In genomic region chr10:80242088-80242487, GRCm38 (mm10) we compare ENCODE assay signal across 12 mouse cellular contexts. TPM values are rescaled to one million over a fixed set of nuclear protein-coding genes. Genes with fewer than 3 reads are reported as not detected.
A peak's percentile ranks its signal among the peaks of the same experiment; 100 is the strongest.
DNase-seq lines count a peak whose midpoint lies in the region; ATAC-seq lines count a peak whose summit lies in the region.
"Had no signal": no experiment of that assay in that cellular context is flagged by ENCODE, and none has a peak within 500 bp of the region (broad histone marks: within the 10 kb centered on the region; RNA-seq: fewer than 3 reads in every experiment).

No protein-coding gene starts in this region.

- peaks cover 76% of the 10 kb centered on the region for H3K36me3 ChIP-seq in heart, embryonic 10.5 days
- peaks cover 78% of the 10 kb centered on the region for H3K36me3 ChIP-seq in embryonic facial prominence, embryonic 13.5 days
- H3K36me3 ChIP-seq in midbrain, embryonic 14.5 days (ENCODE audit: control insufficient read depth, insufficient read depth, low read length), result peaks cover 75% of the 10 kb centered on the region

- 37% methylated on average over 9 of the region's 9 CpGs for WGBS in heart, embryonic 10.5 days
- 78% methylated on average over 9 of the region's 9 CpGs for WGBS in embryonic facial prominence, embryonic 13.5 days
- 30% methylated on average over 9 of the region's 9 CpGs for WGBS in midbrain, embryonic 14.5 days

- H3K27me3 ChIP-seq in heart, embryonic 10.5 days (ENCODE audit: insufficient read depth, poor library complexity, severe bottlenecking), result no peaks in the 10 kb centered on the region
- H3K27me3 ChIP-seq in embryonic facial prominence, embryonic 13.5 days, result no peaks in the 10 kb centered on the region
- H3K27me3 ChIP-seq in midbrain, embryonic 14.5 days (ENCODE audit: control insufficient read depth, insufficient read depth, low read length), result no peaks in the 10 kb centered on the region
- H3K27me3 ChIP-seq: CH12.LX had no signal

- no peaks in the 10 kb centered on the region for H3K9me3 ChIP-seq in heart, embryonic 10.5 days
- no peaks in the 10 kb centered on the region for H3K9me3 ChIP-seq in embryonic facial prominence, embryonic 13.5 days
- no peaks in the 10 kb centered on the region for H3K9me3 ChIP-seq in midbrain, embryonic 14.5 days (ENCODE audit: control insufficient read depth, low read length)
- H3K9me3 ChIP-seq: megakaryocyte, embryonic 14.5 days had no signal

- no peak overlapping the region for H3K4me2 ChIP-seq in embryonic facial prominence, embryonic 13.5 days
- 0 out of 2 replicates have a peak overlapping the region, but pooled peaks have one; percentile 15 for H3K4me2 ChIP-seq in midbrain, embryonic 14.5 days (ENCODE audit: low read length)

- DNase-seq in heart, embryonic 10.5 days (ENCODE audit: low spot score), result no peak
- DNase-seq in heart, adult 11 months, result no peak
- peak; percentile 73 for DNase-seq in left cerebral cortex, postnatal 4 days
- no peak for DNase-seq in left cerebral cortex, postnatal 10 days (ENCODE audit: extremely low spot score in 1 of 2, low spot score in 2 of 2)
- peak; percentile 76 for DNase-seq in midbrain, embryonic 14.5 days
- DNase-seq in thymus, postnatal 14 days, result no peak
- DNase-seq in lung, postnatal 10 days, result no peak
- DNase-seq: gastrocnemius, postnatal 10 days had no signal

- H3K4me3 ChIP-seq in heart, embryonic 10.5 days, result peak overlapping the region; percentile 20; the same call in 1 of the 2 replicates
- H3K4me3 ChIP-seq in embryonic facial prominence, embryonic 13.5 days, result no peak overlapping the region
- no peak overlapping the region for H3K4me3 ChIP-seq in midbrain, embryonic 14.5 days (replicated peaks; ENCODE audit: low read depth, low read length)
- H3K4me3 ChIP-seq: megakaryocyte, embryonic 14.5 days had no signal

- H3K27ac ChIP-seq in heart, embryonic 10.5 days, result peak overlapping the region; percentile 66
- 0 out of 2 replicates have a peak overlapping the region, but pooled peaks have one; percentile 4 for H3K27ac ChIP-seq in embryonic facial prominence, embryonic 13.5 days
- H3K27ac ChIP-seq in midbrain, embryonic 14.5 days (replicated peaks; ENCODE audit: low read depth, low read length), result peak overlapping the region; percentile 61
- H3K27ac ChIP-seq: stomach, postnatal 0 days had no signal

- peaks cover 28% of the 10 kb centered on the region for H3K4me1 ChIP-seq in heart, embryonic 10.5 days
- H3K4me1 ChIP-seq in embryonic facial prominence, embryonic 13.5 days, result peaks cover 14% of the 10 kb centered on the region
- H3K4me1 ChIP-seq in midbrain, embryonic 14.5 days (ENCODE audit: control insufficient read depth, insufficient read depth, low read length), result peaks cover 13% of the 10 kb centered on the region; the same call in 1 of the 2 replicates

- H3K9ac ChIP-seq in embryonic facial prominence, embryonic 13.5 days, result peak overlapping the region; percentile 36; the same call in 1 of the 2 replicates
- H3K9ac ChIP-seq in midbrain, embryonic 14.5 days (replicated peaks; ENCODE audit: low read length), result 0 out of 2 replicates have a peak overlapping the region, but pooled peaks have one; percentile 0

- ATAC-seq in embryonic facial prominence, embryonic 13.5 days (ENCODE audit: insufficient number of reproducible peaks, insufficient read depth, low FRiP score, low TSS enrichment, low read depth), result no peak
- peak; percentile 49 for ATAC-seq in midbrain, embryonic 14.5 days (ENCODE audit: low FRiP score, low TSS enrichment)

- intact Hi-C loops in left cerebral cortex, postnatal 4 days (cut with DNase I), result no loop called here
- intact Hi-C loops in left cerebral cortex, postnatal 10 days (cut with DNase I), result loop anchor here (10.0 kb wide), 1 partner anchor 257 kb away; the partner anchor contains the start of genes Cnn2 and Tmem259

RNA-seq across cellular contexts. Expression of gene Ndufs7, which starts 6.8 kb away (rescaled TPM):
- polyA plus RNA-seq in heart, embryonic 10.5 days (2016; fragmentation: Nextera tagmentation; extraction: Ambion mirVana), result 432 and 538 TPM in 2 replicates
- 100 to 1,000 TPM; 124 to 125 TPM for total RNA-seq in left cerebral cortex, postnatal 4 days (2021)
- 100 to 1,000 TPM; 142 to 161 TPM for total RNA-seq in left cerebral cortex, postnatal 10 days (2021)
- 266 and 299 TPM in 2 replicates for polyA plus RNA-seq in embryonic facial prominence, embryonic 13.5 days (2015; fragmentation: Nextera tagmentation; extraction: Ambion mirVana)
- polyA plus RNA-seq in midbrain, embryonic 14.5 days (2014; fragmentation: Nextera tagmentation; extraction: Ambion mirVana), result 274 and 323 TPM in 2 replicates

RNA-seq across cellular contexts. Expression of gene Mum1, which starts 15.9 kb away (rescaled TPM):
- 56.4 and 76.5 TPM in 2 replicates for polyA plus RNA-seq in heart, embryonic 10.5 days (2016; fragmentation: Nextera tagmentation; extraction: Ambion mirVana)
- 10 to 100 TPM; 53.9 to 55.2 TPM for total RNA-seq in left cerebral cortex, postnatal 4 days (2021)
- total RNA-seq in left cerebral cortex, postnatal 10 days (2021), result 10 to 100 TPM; 43.5 to 45.3 TPM
- polyA plus RNA-seq in embryonic facial prominence, embryonic 13.5 days (2015; fragmentation: Nextera tagmentation; extraction: Ambion mirVana), result 96.1 and 97.6 TPM in 2 replicates
- 51.5 and 65.4 TPM in 2 replicates for polyA plus RNA-seq in midbrain, embryonic 14.5 days (2014; fragmentation: Nextera tagmentation; extraction: Ambion mirVana)

RNA-seq across cellular contexts. Expression of gene Gamt, which starts 18.7 kb away (rescaled TPM):
- polyA plus RNA-seq in heart, embryonic 10.5 days (2016; fragmentation: Nextera tagmentation; extraction: Ambion mirVana), result 61.2 and 72.0 TPM in 2 replicates
- total RNA-seq in left cerebral cortex, postnatal 4 days (2021), result 10 to 100 TPM; 21.9 to 23.0 TPM
- total RNA-seq in left cerebral cortex, postnatal 10 days (2021), result 10 to 100 TPM; 25.9 to 26.0 TPM
- polyA plus RNA-seq in embryonic facial prominence, embryonic 13.5 days (2015; fragmentation: Nextera tagmentation; extraction: Ambion mirVana), result 27.2 and 33.6 TPM in 2 replicates
- polyA plus RNA-seq in midbrain, embryonic 14.5 days (2014; fragmentation: Nextera tagmentation; extraction: Ambion mirVana), result 15.1 and 16.7 TPM in 2 replicates

RNA-seq across cellular contexts. Expression of gene Dazap1, which starts 19.2 kb away (rescaled TPM):
- polyA plus RNA-seq in heart, embryonic 10.5 days (2016; fragmentation: Nextera tagmentation; extraction: Ambion mirVana), result 40.2 and 58.0 TPM in 2 replicates
- total RNA-seq in left cerebral cortex, postnatal 4 days (2021), result 100 to 1,000 TPM; 136 to 145 TPM
- 10 to 100 TPM; 95.2 to 98.6 TPM for total RNA-seq in left cerebral cortex, postnatal 10 days (2021)
- polyA plus RNA-seq in embryonic facial prominence, embryonic 13.5 days (2015; fragmentation: Nextera tagmentation; extraction: Ambion mirVana), result 66.0 and 70.6 TPM in 2 replicates
- 42.5 and 49.3 TPM in 2 replicates for polyA plus RNA-seq in midbrain, embryonic 14.5 days (2014; fragmentation: Nextera tagmentation; extraction: Ambion mirVana)

RNA-seq across cellular contexts. Expression of gene Rps15, which starts 50.2 kb away (rescaled TPM):
- polyA plus RNA-seq in heart, embryonic 10.5 days (2016; fragmentation: Nextera tagmentation; extraction: Ambion mirVana), result 774 and 882 TPM in 2 replicates
- total RNA-seq in left cerebral cortex, postnatal 4 days (2021), result 100 to 1,000 TPM; 873 to 899 TPM
- 100 to 1,000 TPM; 784 to 803 TPM for total RNA-seq in left cerebral cortex, postnatal 10 days (2021)
- polyA plus RNA-seq in embryonic facial prominence, embryonic 13.5 days (2015; fragmentation: Nextera tagmentation; extraction: Ambion mirVana), result 1,000 and 1,047 TPM in 2 replicates
- polyA plus RNA-seq in midbrain, embryonic 14.5 days (2014; fragmentation: Nextera tagmentation; extraction: Ambion mirVana), result 622 and 707 TPM in 2 replicates

Comparison
In these comparisons a context has a peak if more than half of its experiments do, and no peak if none do; other contexts are left out.
1. DNase-seq: peak in left cerebral cortex, postnatal 4 days (single experiment) and midbrain, embryonic 14.5 days (single experiment); none in heart, embryonic 10.5 days (single experiment), heart, adult 11 months (single experiment), left cerebral cortex, postnatal 10 days (0 of 2), thymus, postnatal 14 days (single experiment) and lung, postnatal 10 days (single experiment).
2. H3K27ac ChIP-seq: peak in every context shown above with its lines; median percentile 66 in heart, embryonic 10.5 days; 61 in midbrain, embryonic 14.5 days; 4 in embryonic facial prominence, embryonic 13.5 days.